Mouse (Mus musculus) brain, adult 2 months (tissue): ENCODE data around the gene Prdm16.

Experiments used
- DNase-seq: peaks from one replicate; pipeline ENCODE4 v3.0.0; 2011; ENCODE audit warnings: low read depth, low spot score

The Prdm16 gene

GRCm38 (mm10) chr4:154517991-154518390 lies 118.7 kb downstream of the Prdm16 start:
- DNase-seq: no peak

GRCm38 (mm10) chr4:154516470-154516869 lies 120.2 kb downstream of the Prdm16 start:
- DNase-seq: no peak

DNA sequence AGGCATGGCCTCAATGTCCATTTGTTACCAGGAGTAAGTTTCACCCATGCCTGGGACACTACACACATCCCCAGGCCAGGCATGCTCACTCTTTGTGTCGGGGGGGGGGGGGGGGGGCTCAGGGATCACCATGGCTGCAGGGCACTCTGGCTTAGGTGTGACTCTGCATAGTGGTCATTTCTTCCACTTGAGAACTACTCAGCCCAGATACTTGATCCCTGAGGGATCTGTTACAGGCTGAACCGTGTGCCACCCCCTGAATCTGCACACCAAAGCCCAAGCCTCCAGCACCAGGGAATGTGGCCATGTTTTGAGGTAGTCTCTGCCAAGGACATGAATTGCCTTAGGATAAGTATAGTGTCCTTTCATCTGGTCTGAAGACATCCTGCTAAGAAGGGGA lies 123.0 kb downstream of the Prdm16 start:
- DNase-seq: no peak

GRCm38 (mm10) chr4:154512518-154513090 lies 124.1 kb downstream of the Prdm16 start:
- no peak for DNase-seq

- no peak for DNase-seq
Measured at GRCm38 (mm10) chr4:154511767-154512166, 124.9 kb downstream of the Prdm16 start.

- peak; percentile 35 for DNase-seq
Measured at GRCm38 (mm10) chr4:154506774-154507435, 129.8 kb downstream of the Prdm16 start.

GRCm38 (mm10) chr4:154505313-154505712 lies 131.4 kb downstream of the Prdm16 start:
- DNase-seq: no peak

- no peak for DNase-seq
Measured at GRCm38 (mm10) chr4:154503260-154503829, 133.3 kb downstream of the Prdm16 start.

GRCm38 (mm10) chr4:154502403-154503000 lies 134.2 kb downstream of the Prdm16 start:
- no peak for DNase-seq

GRCm38 (mm10) chr4:154500695-154501094 lies 136.0 kb downstream of the Prdm16 start:
- no peak for DNase-seq

DNA sequence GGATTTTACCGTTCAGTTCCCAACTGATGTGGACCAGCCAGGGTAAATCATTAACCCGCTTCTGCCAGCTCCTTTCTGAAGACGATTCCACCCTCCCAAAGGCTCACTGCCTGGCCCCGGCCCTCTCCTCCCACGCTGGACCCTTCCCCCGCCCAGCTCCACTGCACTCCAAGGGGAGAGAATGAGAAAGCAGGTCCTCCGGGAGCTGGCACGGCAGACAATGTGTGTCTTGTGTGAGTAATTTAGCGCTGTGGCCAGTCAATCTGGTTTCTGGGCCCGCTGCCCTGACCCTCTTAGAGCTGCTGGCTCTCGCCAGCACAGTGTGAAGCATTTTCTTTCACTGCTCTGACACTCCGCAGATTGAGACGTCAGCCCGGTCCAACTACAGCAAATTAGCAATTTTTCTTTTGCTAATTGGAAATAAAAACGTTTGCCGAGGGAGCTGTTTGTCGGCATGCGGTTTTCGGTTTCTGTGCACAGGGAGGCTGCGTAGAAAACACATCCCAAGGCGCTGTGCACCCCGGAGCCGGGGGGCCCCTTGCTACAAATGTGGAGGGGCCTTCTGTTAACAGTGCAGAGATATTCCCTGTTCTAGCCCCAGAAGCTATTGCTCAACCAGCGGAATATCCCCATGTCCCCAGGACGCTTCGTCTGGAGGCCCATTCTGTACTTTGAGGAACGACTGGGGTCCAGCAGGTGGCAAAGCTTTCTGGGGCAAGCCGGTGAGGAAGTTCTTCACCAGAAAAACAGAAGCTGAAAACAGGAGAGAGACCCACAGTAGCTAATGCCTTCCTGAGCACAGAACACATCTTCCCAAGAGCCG lies 136.8 kb downstream of the Prdm16 start:
- DNase-seq: peak; percentile 92

GRCm38 (mm10) chr4:154497423-154498175 lies 139.1 kb downstream of the Prdm16 start:
- no peak for DNase-seq

DNA sequence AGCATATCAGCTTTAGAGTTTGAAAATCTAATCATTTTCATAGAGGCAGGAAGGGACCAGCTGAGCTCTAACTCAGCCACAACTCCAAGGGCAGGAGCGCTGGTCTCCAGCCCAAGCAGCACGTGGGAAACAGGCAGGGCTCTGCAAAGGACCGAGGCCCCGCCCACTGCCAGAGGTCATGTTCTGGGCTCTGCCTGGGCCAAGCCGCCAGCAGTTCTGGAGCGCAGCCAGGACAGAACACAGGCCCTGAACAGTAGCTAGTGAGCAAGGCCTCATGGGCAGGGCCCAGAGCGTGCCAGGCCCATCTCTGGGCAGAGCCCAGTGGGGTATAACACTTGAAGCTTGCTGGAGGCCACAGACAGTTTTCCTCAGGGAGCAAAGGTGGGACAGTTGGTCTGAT lies 139.7 kb downstream of the Prdm16 start:
- DNase-seq: peak; percentile 60

DNA sequence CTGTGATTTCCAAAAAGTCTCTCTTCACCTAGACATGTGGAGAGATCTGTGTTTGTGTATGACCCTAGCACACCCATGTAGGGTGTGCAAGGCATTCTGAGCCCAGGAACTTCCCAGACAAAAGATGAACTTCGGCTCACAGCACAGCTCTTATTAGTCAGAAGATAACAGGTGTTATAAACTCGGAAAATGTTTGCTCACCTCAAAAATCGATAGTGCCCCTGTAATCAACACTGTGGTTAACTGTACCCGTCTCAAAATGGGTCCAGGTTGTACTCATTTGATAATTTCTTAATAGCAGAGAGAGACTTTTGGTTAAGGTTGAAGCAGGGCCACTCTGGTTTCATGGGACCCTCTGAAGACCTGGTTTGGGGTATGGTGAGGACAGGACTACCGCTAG lies 140.2 kb downstream of the Prdm16 start:
- no peak for DNase-seq

DNA sequence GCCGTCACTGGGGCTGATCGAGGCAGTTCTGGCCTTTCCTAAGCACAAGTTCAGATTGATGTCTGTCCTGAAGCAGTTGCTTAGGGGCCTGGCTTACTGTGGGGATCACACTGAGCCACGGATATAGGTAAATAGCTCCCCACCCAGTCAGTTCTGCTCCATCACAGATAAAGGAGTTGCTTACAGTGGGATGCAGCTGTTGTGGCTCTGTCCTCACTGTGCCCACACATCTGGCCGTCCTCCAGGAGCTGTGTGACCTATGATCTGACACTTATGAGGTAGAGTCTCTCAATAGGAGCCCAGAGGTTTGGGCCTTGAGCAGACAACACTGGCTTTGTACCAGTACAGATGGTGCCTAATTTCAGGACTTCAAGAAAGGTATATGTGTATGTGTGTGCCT lies 142.7 kb downstream of the Prdm16 start:
- DNase-seq: no peak

DNA sequence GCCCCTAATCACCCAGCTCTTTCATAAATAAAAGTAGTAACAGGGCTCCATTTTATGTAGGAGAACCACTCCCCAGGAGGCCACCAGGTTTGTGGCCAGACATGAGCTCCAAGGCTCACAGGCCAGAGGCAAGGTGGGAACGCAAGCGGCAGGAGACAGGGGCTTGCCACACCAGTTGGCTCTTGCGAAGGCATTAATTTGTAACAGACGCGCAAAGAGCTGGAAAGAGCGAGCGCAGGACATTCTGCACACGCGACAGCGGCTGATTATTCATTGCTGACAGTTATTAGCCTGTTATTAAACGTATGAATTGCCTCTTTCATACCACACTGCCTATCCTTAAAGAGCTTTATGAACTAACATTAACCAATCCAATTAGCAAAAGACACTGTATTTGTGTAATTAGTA lies 144.0 kb downstream of the Prdm16 start:
- no peak for DNase-seq

- DNase-seq: no peak
Measured at GRCm38 (mm10) chr4:154492268-154492667, 144.4 kb downstream of the Prdm16 start.

DNA sequence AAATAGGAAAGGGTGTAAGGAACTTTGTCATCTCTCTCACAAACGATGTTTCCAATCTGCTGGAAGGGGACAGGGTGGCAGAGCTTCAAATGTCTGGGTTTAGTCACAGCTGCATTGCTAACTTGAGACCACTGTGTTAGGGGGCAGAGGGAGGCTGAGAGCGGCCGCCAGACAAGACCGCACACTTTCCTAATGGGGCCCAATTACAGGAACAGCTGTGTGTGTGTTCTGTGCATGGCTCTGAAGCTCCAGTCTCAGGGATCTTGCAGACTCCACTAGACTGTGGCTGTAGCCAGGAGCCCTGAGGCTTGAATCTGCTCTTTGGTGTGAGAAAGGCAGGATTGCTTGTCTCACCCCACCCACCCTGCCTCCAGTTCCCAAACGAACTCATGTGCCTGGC lies 148.6 kb downstream of the Prdm16 start:
- no peak for DNase-seq

GRCm38 (mm10) chr4:154482695-154483094 lies 154.0 kb downstream of the Prdm16 start:
- no peak for DNase-seq

GRCm38 (mm10) chr4:154481771-154482637 lies 154.7 kb downstream of the Prdm16 start:
- DNase-seq: no peak
